Mouse (Mus musculus) embryonic fibroblast, embryonic 13.5 days (primary cell): ENCODE data around the gene Elk4.

ENCODE experiments used
- CTCF ChIP-seq: IDR thresholded peaks from 2 replicates; pipeline ENCODE4 v1.5.1; 2011; ENCODE audit warnings: mild to moderate bottlenecking, control low read depth, low read length, moderate library complexity, borderline replicate concordance; ENCODE audit not compliant: insufficient read depth
- POLR2A ChIP-seq: IDR thresholded peaks from 2 replicates; pipeline ENCODE4 v1.6.1; 2011; ENCODE audit warnings: low read depth, mild to moderate bottlenecking, control low read depth, low read length, moderate library complexity

DNA sequence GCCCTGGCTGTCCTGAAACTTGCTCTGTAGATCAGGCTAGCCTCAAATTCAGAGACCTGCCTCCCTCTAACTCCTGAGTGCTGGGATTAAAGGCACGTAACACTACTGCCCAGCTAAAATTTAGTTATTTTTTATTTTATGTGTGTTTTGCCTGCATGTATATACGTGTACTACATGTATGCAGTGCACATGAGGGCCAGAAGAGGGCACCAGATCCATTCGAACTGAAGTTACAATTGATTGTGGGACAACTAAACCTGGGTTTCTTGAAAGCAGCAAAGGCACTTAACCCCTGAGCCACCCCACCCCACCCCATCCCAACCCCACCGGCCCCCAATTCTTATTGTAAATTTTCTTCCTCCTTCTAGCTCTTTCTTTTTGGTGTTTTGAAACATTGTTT lies 12.3 kb upstream of the Elk4 start:
- no peak for TF ChIP-seq CTCF
- no peak for TF ChIP-seq POLR2A
